Mouse (Mus musculus) T-cell, adult 2 months (primary cell): ENCODE data around the gene Olfr774.
"Not testable (repeated sequence)": the region's sequence is repeated elsewhere in the genome, so short reads cannot be mapped to it uniquely, and the experiment has no call there.

Experiments
- DNase-seq: peaks from one replicate; pipeline ENCODE4 v3.0.0; 2022; ENCODE audit warnings: low spot score

Olfr774 gene

GRCm38 (mm10) chr10:129235904-129236303 is at the start of gene Olfr774:
TSS of gene Olfr774 (plus strand) at chr10:129236204.
- no peak for DNase-seq

- DNase-seq, result not testable (repeated sequence)
Observed at GRCm38 (mm10) chr10:129187319-129187718, 48.7 kb upstream of the Olfr774 start, which contains the start of gene Olfr773. TSS of gene Olfr773 (minus strand) at chr10:129187419.

- no peak for DNase-seq
Observed at GRCm38 (mm10) chr10:129230737-129231136, 5.3 kb upstream of the Olfr774 start.

GRCm38 (mm10) chr10:129248112-129248511 is 12.1 kb downstream of the Olfr774 start, which contains the start of gene Olfr775:
TSS of gene Olfr775 (plus strand) at chr10:129248412.
- no peak for DNase-seq

GRCm38 (mm10) chr10:129258827-129259226 is 22.8 kb downstream of the Olfr774 start, which contains the start of gene Olfr776:
TSS of gene Olfr776 (plus strand) at chr10:129259127.
- DNase-seq, result no peak

GRCm38 (mm10) chr10:129271081-129271535 is 35.1 kb downstream of the Olfr774 start, which contains the start of gene Olfr777:
TSS of gene Olfr777 (minus strand) at chr10:129271485.
- DNase-seq, result no peak
